Mouse (Mus musculus) liver, embryonic 15.5 days (tissue): ENCODE measurements around the gene Psmb2. TPM values are rescaled to one million over a fixed set of nuclear protein-coding genes. Genes with fewer than 3 reads are reported as not detected.

Experiments used
- ATAC-seq: fragments of 200-750 bp; cut with Nextera tagmentation; 2 replicates; pipeline ENCODE4 v1.8.0; 2017; ENCODE audit warnings: moderate number of reproducible peaks, mild to moderate bottlenecking, moderate library complexity; ENCODE audit not compliant: insufficient read depth
- H3K27ac ChIP-seq: fragments of 300-500 bp; sonication (generic); replicated peaks from 2 replicates; pipeline ENCODE4 v1.5.1; 2015; ENCODE audit warnings: mild to moderate bottlenecking, inconsistent platforms
- H3K27me3 ChIP-seq: fragments of 300-500 bp; sonication (generic); 2 replicates; pipeline ENCODE4 v1.6.1; 2015; ENCODE audit warnings: mild to moderate bottlenecking, inconsistent platforms
- H3K36me3 ChIP-seq: fragments of 300-500 bp; sonication (generic); replicated peaks from 2 replicates; pipeline ENCODE4 v1.6.1; 2015; ENCODE audit warnings: moderate library complexity, mild to moderate bottlenecking, inconsistent platforms
- H3K4me1 ChIP-seq: fragments of 300-500 bp; sonication (generic); replicated peaks from 2 replicates; pipeline ENCODE4 v1.6.1; 2015; ENCODE audit warnings: inconsistent platforms
- H3K4me2 ChIP-seq: fragments of 300-500 bp; sonication (generic); 2 replicates; pipeline ENCODE4 v1.6.1; 2015; ENCODE audit warnings: moderate library complexity, mild to moderate bottlenecking, inconsistent platforms
- H3K4me3 ChIP-seq: fragments of 300-500 bp; sonication (generic); replicated peaks from 2 replicates; pipeline ENCODE4 v1.5.1; 2015; ENCODE audit warnings: mild to moderate bottlenecking, inconsistent platforms
- H3K9ac ChIP-seq: fragments of 300-500 bp; sonication (generic); 2 replicates; pipeline ENCODE4 v1.6.1; 2015; ENCODE audit warnings: moderate library complexity, mild to moderate bottlenecking, inconsistent platforms
- H3K9me3 ChIP-seq: fragments of 300-500 bp; sonication (generic); replicated peaks from 2 replicates; pipeline ENCODE4 v1.6.1; 2016; ENCODE audit warnings: inconsistent platforms
- WGBS: fragments of 180-500 bp; shearing (Covaris S2); methylation state at CpG from one replicate; pipeline ENCODE4 v1.1.7; 2015; ENCODE audit warnings: mixed read lengths; ENCODE audit not compliant: insufficient replicate concordance; 5-methylcytosine and 5-hydroxymethylcytosine counted together
- polyA plus RNA-seq: library from polyadenylated mRNA; unstranded; fragments of >200 nt; fragmentation: Nextera tagmentation; extraction: Ambion mirVana; gene quantifications from 2 replicates; pipeline ENCODE4 v1.2.1, GENCODE M21; 2015

Gene Psmb2
- polyA plus RNA-seq, 1 experiment from 2014 or later, result 256 TPM

DNA sequence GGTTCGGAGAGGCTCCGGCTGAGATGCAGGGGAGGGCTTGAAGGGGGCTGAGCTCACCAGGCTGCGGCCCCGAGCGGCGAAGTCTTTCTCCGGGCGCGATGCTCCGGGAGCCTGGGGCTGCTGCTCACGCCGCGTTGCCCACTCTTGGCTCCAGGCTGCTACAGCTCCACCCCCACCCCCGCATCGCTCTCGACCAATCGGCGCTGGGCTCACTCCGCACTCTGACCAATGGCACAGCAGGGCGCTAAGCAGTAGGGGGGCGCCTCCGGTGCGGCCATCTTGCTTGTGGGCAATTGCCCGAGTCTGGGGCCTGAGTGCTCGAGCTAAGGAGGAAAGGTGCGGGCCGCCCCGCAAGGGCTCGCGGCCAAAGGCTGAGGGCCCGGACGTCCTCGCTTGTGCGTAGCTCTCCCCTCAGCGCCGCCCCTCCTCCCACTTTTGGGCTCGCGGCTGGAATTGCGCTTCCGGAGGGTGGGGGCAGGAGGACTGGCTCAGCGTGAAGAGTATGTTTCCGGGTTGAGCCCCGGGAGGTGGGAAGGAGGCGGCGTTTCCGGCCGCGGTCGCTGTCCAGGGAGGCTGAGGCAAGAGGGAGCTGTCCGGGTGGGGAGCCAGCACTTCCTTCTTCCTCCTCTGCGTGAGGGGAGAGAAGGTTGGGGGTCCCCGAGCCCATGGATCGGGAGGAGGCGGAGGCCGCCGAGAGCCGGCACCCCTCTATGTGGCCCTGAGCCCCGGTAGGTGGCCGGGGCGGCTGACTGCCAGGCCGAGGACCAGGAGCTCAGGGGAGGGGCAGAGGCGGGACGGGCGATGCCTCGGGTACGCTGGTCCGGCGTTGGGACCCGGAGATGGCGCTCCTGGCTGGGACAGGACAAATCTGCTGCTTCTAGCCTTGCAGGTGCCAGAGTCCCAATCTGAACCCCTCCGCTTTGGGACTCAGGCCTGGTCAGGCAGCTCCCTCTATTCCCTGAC, 76.1 kb downstream of the Psmb2 start, which contains the start of the genes Ncdn and AU040320:
Ncdn (minus strand) TSS at position 171 of the 963 bp plus-strand sequence.
AU040320 (plus strand) TSS at position 277 of the 963 bp plus-strand sequence.
- peak; percentile 98 for ATAC-seq
- no peaks in the 10 kb centered on the region for H3K27me3 ChIP-seq
- H3K4me3 ChIP-seq, result peak within 1 kb of the TSS; percentile 93
- peaks cover 6% of the 10 kb centered on the region for H3K36me3 ChIP-seq
- no peaks in the 10 kb centered on the region for H3K9me3 ChIP-seq
- H3K4me2 ChIP-seq, result peak within 1 kb of the TSS; percentile 98
- H3K27ac ChIP-seq, result peak within 1 kb of the TSS; percentile 91
- WGBS, result 0% methylated on average over 63 of the region's 71 CpGs
- peak within 1 kb of the TSS; percentile 90 for H3K9ac ChIP-seq
- peaks cover 28% of the 10 kb centered on the region for H3K4me1 ChIP-seq

DNA sequence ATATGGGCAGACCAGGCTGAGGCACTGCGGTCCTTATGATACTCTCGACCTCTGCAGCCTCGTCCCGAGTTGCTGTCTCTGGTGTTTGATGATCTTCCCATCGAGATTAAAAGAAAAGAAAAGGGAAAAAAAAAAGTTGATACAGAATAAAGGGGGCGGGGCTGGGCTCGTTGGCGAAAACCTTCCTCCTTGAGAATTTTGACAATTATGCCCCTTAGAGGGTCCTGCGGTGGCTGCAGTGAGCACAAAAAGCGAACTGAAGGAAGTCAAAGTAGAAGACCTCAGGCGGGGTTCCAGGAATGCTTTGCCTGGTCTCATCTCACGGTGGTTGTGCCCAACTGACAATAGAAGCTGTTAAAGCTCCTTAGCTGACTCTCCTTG, 76.8 kb downstream of the Psmb2 start:
- 1% methylated on average over 12 of the region's 12 CpGs for WGBS
- Histone ChIP-seq H3K36me3 (peaks cover 6% of the 10 kb centered on the region), H3K4me3 (peak overlapping the region; percentile 93), H3K4me2 (peak overlapping the region; percentile 98), H3K27me3 (no peaks in the 10 kb centered on the region), H3K9me3 (no peaks in the 10 kb centered on the region), H3K27ac (peak overlapping the region; percentile 91), H3K9ac (peak overlapping the region; percentile 90), H3K4me1 (peaks cover 28% of the 10 kb centered on the region)
- no peak for ATAC-seq

DNA sequence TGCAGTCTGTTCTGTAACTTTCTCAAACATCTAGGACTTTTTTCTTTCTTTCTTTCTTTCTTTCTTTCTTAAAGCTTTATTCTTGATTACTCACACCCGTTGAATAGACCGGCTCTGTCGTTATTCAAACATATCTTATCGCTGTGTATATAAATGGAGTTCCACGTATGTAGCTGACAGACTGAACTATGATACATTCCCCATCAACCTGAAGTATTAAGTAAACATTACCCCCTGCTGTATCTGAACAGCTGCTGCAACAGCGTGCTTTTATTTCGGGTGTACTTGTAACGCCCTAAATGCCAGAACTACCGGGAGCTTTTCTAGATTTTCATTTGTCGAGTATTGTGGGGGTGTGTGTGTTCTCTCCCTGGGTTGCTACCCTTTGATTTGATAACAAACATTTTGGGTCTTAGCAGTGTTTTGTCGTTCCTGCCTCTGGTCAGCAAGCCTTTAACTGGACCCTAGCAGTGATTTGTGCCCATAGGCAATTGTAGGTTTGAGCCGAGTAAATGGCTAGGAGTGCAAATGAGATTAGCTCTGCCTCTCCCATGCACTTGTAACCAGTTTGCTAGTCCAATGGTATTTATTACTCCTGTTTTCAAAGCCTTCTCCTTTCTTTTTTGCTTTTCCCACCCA, 77.4 kb downstream of the Psmb2 start:
- H3K4me3 ChIP-seq, result peak overlapping the region; percentile 93
- H3K36me3 ChIP-seq, result peaks cover 7% of the 10 kb centered on the region
- no peak overlapping the region for H3K27ac ChIP-seq
- H3K4me2 ChIP-seq, result peak overlapping the region; percentile 98
- no peaks in the 10 kb centered on the region for H3K27me3 ChIP-seq
- peaks cover 28% of the 10 kb centered on the region for H3K4me1 ChIP-seq
- no peak for ATAC-seq
- H3K9me3 ChIP-seq, result no peaks in the 10 kb centered on the region
- 58% methylated on average over 12 of the region's 12 CpGs for WGBS
- H3K9ac ChIP-seq, result no peak overlapping the region; the same call in 1 of the 2 replicates

DNA sequence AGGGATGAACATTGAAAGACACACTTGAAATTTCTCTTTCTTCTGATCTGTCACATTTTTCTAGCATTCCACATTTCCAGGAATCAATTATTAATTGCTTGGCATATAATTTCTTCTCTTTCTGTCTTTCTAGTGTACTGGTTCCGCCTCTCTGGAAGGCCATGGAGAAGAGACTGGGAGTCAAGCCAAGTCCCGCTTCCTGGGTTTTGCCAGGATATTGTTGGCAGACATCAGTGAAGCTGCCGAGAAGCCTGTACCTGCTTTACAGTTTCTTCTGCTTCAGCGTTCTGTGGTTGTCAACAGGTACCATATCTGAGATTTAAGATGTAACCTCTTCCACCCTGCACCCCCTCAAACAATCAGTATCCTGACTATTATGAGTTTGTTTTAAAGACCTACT, 79.3 kb downstream of the Psmb2 start:
- Histone ChIP-seq H3K4me1 (peaks cover 25% of the 10 kb centered on the region), H3K4me3 (no peak overlapping the region), H3K27me3 (no peaks in the 10 kb centered on the region), H3K27ac (no peak overlapping the region), H3K9me3 (no peaks in the 10 kb centered on the region), H3K36me3 (peaks cover 9% of the 10 kb centered on the region), H3K4me2 (no peak overlapping the region), H3K9ac (no peak overlapping the region)
- ATAC-seq, result no peak
- 69% methylated on average over 4 of the region's 4 CpGs for WGBS

DNA sequence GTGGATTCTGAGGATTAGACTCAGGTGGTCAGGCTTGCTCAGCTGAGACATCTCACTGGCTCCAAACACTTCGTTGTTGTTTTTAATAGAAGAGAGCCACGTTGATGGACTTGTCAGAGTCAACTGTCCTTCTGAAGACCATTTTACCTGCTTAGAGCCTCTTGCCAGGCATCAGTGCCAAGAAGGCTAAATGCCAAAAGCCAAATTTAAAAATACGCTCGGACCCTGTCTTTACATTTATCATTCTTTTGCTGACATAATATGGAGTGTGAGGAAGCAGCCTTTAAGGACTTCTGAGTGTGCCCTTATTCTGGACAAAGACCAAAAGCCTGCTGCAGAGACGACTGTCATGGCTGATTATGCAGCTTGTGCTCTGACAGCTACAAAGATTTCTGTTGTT, 80.9 kb downstream of the Psmb2 start:
- H3K27ac ChIP-seq, result no peak overlapping the region
- H3K4me1 ChIP-seq, result peaks cover 16% of the 10 kb centered on the region
- H3K9me3 ChIP-seq, result no peaks in the 10 kb centered on the region
- WGBS, result 64% methylated on average over 5 of the region's 5 CpGs
- no peak for ATAC-seq
- H3K36me3 ChIP-seq, result peaks cover 9% of the 10 kb centered on the region
- H3K4me3 ChIP-seq, result no peak overlapping the region
- H3K9ac ChIP-seq, result no peak overlapping the region
- no peaks in the 10 kb centered on the region for H3K27me3 ChIP-seq
- H3K4me2 ChIP-seq, result no peak overlapping the region

Other genes with a start within 250 kb of the Psmb2 start
- gene Ago3, start 248.1 kb upstream of the Psmb2 start, polyA plus RNA-seq, result 5.1 and 5.2 TPM in 2 replicates
- gene Ago1, start 209.0 kb upstream of the Psmb2 start, polyA plus RNA-seq, result 0.94 and 1.1 TPM in 2 replicates
- 0.17 and 0.31 TPM in 2 replicates for gene Ago4, start 144.2 kb upstream of the Psmb2 start, polyA plus RNA-seq
- gene Clspn, start 120.7 kb upstream of the Psmb2 start, polyA plus RNA-seq, result 35.2 and 36.4 TPM in 2 replicates
- 0.21 and 0.25 TPM in 2 replicates for gene 5730409E04Rik, start 67.8 kb upstream of the Psmb2 start, polyA plus RNA-seq
- gene Tfap2e, start 58.6 kb downstream of the Psmb2 start, polyA plus RNA-seq, result not detected in 2 replicates
- 6.9 and 7.5 TPM in 2 replicates for gene Ncdn, start 75.8 kb downstream of the Psmb2 start, polyA plus RNA-seq
- 8.4 and 8.9 TPM in 2 replicates for gene AU040320, start 75.9 kb downstream of the Psmb2 start, polyA plus RNA-seq